Mouse (Mus musculus) kidney, adult 8-10 months (tissue): ENCODE data around the gene Zfyve1.
A peak's percentile ranks its signal among the peaks of the same experiment; 100 is the strongest.

ENCODE experiments used
- DNase-seq, 2 experiments: peaks; one replicate each; pipeline ENCODE4 v3.0.0; 2022

Gene Zfyve1

GRCm38 (mm10) chr12:83520311-83520890 lies 76.6 kb downstream of the Zfyve1 start, which contains the start of gene Dcaf4:
TSS of gene Dcaf4 (plus strand) at chr12:83520466.
- peak; percentile 97 to 99 for DNase-seq

GRCm38 (mm10) chr12:83517580-83517979 lies 79.4 kb downstream of the Zfyve1 start:
- DNase-seq, result no peak

DNA sequence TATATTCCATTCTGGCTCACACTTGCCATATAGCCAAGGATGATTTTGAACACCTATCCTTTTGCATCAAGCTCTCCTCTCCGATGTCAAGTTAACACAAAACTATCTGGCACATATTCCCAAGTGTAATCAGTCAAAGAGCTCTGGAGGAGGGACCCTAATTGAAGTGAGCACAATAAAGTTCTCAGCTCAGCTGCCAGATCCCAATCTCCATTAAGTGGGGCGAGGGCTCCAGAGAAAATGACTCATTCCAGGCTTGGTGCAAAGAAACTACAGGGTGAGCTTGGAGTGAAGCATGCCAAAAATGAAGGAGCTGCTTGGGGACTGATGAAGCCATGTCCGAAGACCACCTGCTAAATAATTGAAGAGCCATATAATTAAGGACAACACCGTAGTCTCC lies 82.8 kb downstream of the Zfyve1 start:
- DNase-seq, result no peak

GRCm38 (mm10) chr12:83513185-83513584 lies 83.8 kb downstream of the Zfyve1 start:
- no peak for DNase-seq

- DNase-seq, result no peak
These were observed 84.2 kb downstream of the Zfyve1 start for GRCm38 (mm10) chr12:83512783-83513182.

GRCm38 (mm10) chr12:83510586-83510985 lies 86.4 kb downstream of the Zfyve1 start:
- no peak for DNase-seq

GRCm38 (mm10) chr12:83506543-83506942 lies 90.5 kb downstream of the Zfyve1 start:
- DNase-seq, result no peak

DNA sequence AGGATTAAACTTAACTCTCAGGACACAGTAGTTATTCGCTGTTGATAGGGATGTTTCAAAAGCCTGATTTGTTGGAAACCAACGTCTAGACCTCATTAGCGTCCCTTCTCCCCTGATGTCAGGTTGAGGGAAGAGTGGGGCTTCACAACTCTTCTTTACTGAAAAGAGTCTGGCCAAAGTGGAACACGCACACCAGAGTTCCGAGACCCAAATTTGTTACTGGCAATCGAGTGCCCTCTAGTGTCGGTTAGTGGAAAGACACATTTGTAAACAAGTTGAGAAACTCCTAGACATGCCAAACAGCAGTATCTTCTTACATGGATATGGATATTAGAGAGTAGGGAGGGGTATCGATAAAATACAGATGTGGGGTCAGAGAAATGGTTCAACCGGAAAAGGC lies 94.8 kb downstream of the Zfyve1 start:
- peak; percentile 47 to 62 for DNase-seq

- DNase-seq, result peak in 1 of 2 experiments; percentile 48
These were observed 97.8 kb downstream of the Zfyve1 start for GRCm38 (mm10) chr12:83499256-83499655.

- no peak for DNase-seq
These were observed 99.1 kb downstream of the Zfyve1 start for GRCm38 (mm10) chr12:83497959-83498358.

DNA sequence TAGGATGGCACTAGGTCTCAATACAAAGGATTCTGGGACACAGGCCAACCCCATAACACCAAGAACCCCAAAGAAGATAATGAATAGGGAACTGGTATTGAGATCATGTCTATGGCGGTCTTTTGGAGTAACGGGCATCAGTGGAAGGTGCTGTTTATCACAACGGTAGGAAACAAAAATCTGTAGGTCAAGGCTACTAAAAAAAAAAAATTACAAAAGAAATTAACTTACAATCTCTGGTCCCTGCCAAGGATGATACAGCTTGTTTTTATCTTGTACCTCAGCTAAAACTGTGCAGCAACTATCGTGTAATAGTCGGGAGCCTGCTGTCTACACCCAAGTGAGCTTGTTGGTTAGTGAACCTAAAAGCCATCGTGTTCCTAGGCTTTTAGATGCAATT lies 100.3 kb downstream of the Zfyve1 start:
- no peak for DNase-seq
